In the genomic region with DNA sequence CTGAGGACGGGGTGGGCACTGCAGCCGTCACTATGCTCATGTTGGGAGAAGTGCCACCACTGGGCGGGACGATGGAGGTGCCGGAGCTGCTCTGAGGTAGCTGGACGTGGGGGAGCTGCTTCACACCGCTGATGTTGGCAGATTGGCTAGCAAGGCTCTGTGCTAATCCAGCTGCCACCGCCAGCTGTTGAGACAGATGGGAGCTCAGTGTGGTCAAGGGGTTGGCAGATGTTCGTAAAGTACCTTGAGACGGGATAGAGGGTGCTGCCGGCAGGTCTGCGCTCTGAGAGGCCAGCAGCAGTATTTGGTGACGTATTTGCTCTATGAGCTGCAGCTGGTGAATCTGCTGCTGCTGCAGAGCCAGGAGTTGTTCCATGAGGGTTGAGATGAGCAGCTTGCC, we compare ENCODE assay signal across 32 mouse cellular contexts. TPM values are rescaled to one million over a fixed set of nuclear protein-coding genes. Genes with fewer than 3 reads are reported as not detected.
DNase-seq lines count a peak whose midpoint lies in the region; ATAC-seq and TF ChIP-seq lines count a peak whose summit lies in the region.
"Had no signal": no experiment of that assay in that cellular context is flagged by ENCODE, and none has a peak within 500 bp of the region (broad histone marks: within the 10 kb centered on the region; RNA-seq: fewer than 3 reads in every experiment).

No protein-coding gene starts in this region.

- no peak overlapping the region for H3K4me2 ChIP-seq in hindbrain, embryonic 13.5 days
- H3K4me2 ChIP-seq: embryonic facial prominence, embryonic 12.5 days; heart, embryonic 11.5 days; hindbrain, embryonic 14.5 days; midbrain, embryonic 11.5 days; neural tube, embryonic 13.5 days had no signal

- peaks cover 42% of the 10 kb centered on the region for H3K4me1 ChIP-seq in hindbrain, embryonic 13.5 days (replicated peaks)
- H3K4me1 ChIP-seq in hindbrain, embryonic 10.5 days (replicated peaks) = peaks cover 66% of the 10 kb centered on the region
- H3K4me1 ChIP-seq in E14TG2a.4 (replicated peaks; ENCODE audit: low read depth, low read length) = peaks cover 100% of the 10 kb centered on the region
- H3K4me1 ChIP-seq: embryonic facial prominence, embryonic 12.5 days had no signal

- WGBS in hindbrain, embryonic 13.5 days = 84% methylated on average over 13 of the region's 13 CpGs
- WGBS in hindbrain, embryonic 10.5 days = 92% methylated on average over 13 of the region's 13 CpGs

- no peaks in the 10 kb centered on the region for H3K9me3 ChIP-seq in hindbrain, embryonic 13.5 days
- no peaks in the 10 kb centered on the region for H3K9me3 ChIP-seq in hindbrain, embryonic 10.5 days
- H3K9me3 ChIP-seq in E14TG2a.4 (ENCODE audit: low read length) = no peaks in the 10 kb centered on the region
- H3K9me3 ChIP-seq: embryonic facial prominence, embryonic 12.5 days; neural tube, embryonic 13.5 days had no signal

- H3K36me3 ChIP-seq in hindbrain, embryonic 13.5 days = peaks cover 9% of the 10 kb centered on the region; the same call in 1 of the 2 replicates
- H3K36me3 ChIP-seq in hindbrain, embryonic 10.5 days = peaks cover 58% of the 10 kb centered on the region
- peaks cover 91% of the 10 kb centered on the region for H3K36me3 ChIP-seq in E14TG2a.4 (ENCODE audit: insufficient read depth, low read length)
- H3K36me3 ChIP-seq: embryonic facial prominence, embryonic 12.5 days had no signal

- peak overlapping the region; percentile 6; the same call in 1 of the 2 replicates for H3K27ac ChIP-seq in hindbrain, embryonic 13.5 days
- no peak overlapping the region for H3K27ac ChIP-seq in hindbrain, embryonic 10.5 days
- H3K27ac ChIP-seq: embryonic facial prominence, embryonic 12.5 days; gastrocnemius, adult 2 months; hindbrain, embryonic 14.5 days; liver, embryonic 14.5 days; macrophage; neural tube, embryonic 13.5 days had no signal

- DNase-seq in hindbrain, embryonic 10.5 days (ENCODE audit: low spot score) = no peak
- peak; percentile 41 to 63 for DNase-seq in kidney, postnatal 4 days
- no peak for DNase-seq in kidney, adult 11 months
- peak; percentile 33 for DNase-seq in ZHBTc4 (ENCODE audit: low read depth, low spot score)
- no peak for DNase-seq in embryo, embryonic 10.5 days (ENCODE audit: low spot score)
- DNase-seq: adrenal gland, adult 8-10 months; cerebellum, adult 9-10 months; cerebellum, postnatal 36 days; embryo, embryonic 11 days; gastrocnemius, adult 2 months; gastrocnemius, postnatal 36 days; heart, adult 18-20 months; heart, postnatal 36 days; layer of hippocampus, adult 9-11 months; liver; lung, adult 2 months; lung, postnatal 10 days; right cerebral cortex, adult 18-20 months; spleen, adult 18-20 months; thymus, postnatal 14 days had no signal

- H3K4me3 ChIP-seq in hindbrain, embryonic 13.5 days = no peak overlapping the region
- H3K4me3 ChIP-seq in hindbrain, embryonic 10.5 days = no peak overlapping the region
- H3K4me3 ChIP-seq in E14TG2a.4 (replicated peaks; ENCODE audit: low read length) = peak overlapping the region; percentile 45
- H3K4me3 ChIP-seq: embryonic facial prominence, embryonic 12.5 days; gastrocnemius, adult 2 months; myocyte; neural tube, embryonic 13.5 days had no signal

- H3K27me3 ChIP-seq in hindbrain, embryonic 13.5 days = peaks cover 38% of the 10 kb centered on the region
- peaks cover 30% of the 10 kb centered on the region for H3K27me3 ChIP-seq in hindbrain, embryonic 10.5 days (ENCODE audit: insufficient read depth, poor library complexity, severe bottlenecking)
- no peaks in the 10 kb centered on the region for H3K27me3 ChIP-seq in E14TG2a.4 (ENCODE audit: insufficient read depth, low read length)

- no peak for TF ChIP-seq CTCF in E14TG2a.4 (conservative IDR thresholded peaks at IDR 0.05; ENCODE audit: low read length)

- no peak for ATAC-seq in hindbrain, embryonic 13.5 days (ENCODE audit: low FRiP score)
- ATAC-seq: forebrain, embryonic 16.5 days; intestine, postnatal 0 days had no signal

- no peak overlapping the region for H3K9ac ChIP-seq in hindbrain, embryonic 13.5 days
- H3K9ac ChIP-seq: embryonic facial prominence, embryonic 12.5 days; hindbrain, embryonic 14.5 days; liver, embryonic 14.5 days; neural tube, embryonic 13.5 days had no signal

RNA-seq across cellular contexts. Expression of a gene that starts 11.6 kb away (rescaled TPM):
- polyA plus RNA-seq in hindbrain, embryonic 13.5 days (2015; fragmentation: Nextera tagmentation; extraction: Ambion mirVana) = 9.3 and 10.5 TPM in 2 replicates
- 11.1 and 17.8 TPM in 2 replicates for polyA plus RNA-seq in hindbrain, embryonic 10.5 days (2016; fragmentation: Nextera tagmentation; extraction: Ambion mirVana)
- polyA plus RNA-seq: macrophage, myocyte had no signal

Comparison
In these comparisons a context has a peak if more than half of its experiments do, and no peak if none do; other contexts are left out.
1. DNase-seq: peak in kidney, postnatal 4 days (2 of 2) and ZHBTc4 (single experiment); none in hindbrain, embryonic 10.5 days (single experiment), kidney, adult 11 months (single experiment) and embryo, embryonic 10.5 days (single experiment).